Mouse (Mus musculus): ENCODE data around the gene Tmem251. TPM values are rescaled to one million over a fixed set of nuclear protein-coding genes. Genes with fewer than 3 reads are reported as not detected.
A peak's percentile ranks its signal among the peaks of the same experiment; 100 is the strongest.

The Tmem251 gene
- polyA plus RNA-seq, 1 experiment from 2014 or later: 14.0 TPM

- Histone ChIP-seq H3K9ac (ENCODE audit: low read depth, low read length) (no peak overlapping the region), H3K4me2 (no peak overlapping the region), H3K27ac (ENCODE audit: low read depth, low read length) (no peak overlapping the region), H3K27me3 (replicated peaks; ENCODE audit: control insufficient read depth, insufficient read depth, low read length) (no peaks in the 10 kb centered on the region), H3K4me1 (replicated peaks; ENCODE audit: control insufficient read depth, insufficient read depth, low read length) (peaks cover 20% of the 10 kb centered on the region), H3K36me3 (ENCODE audit: control insufficient read depth, insufficient read depth, low read length) (no peaks in the 10 kb centered on the region), H3K9me3 (ENCODE audit: control insufficient read depth, low read length) (no peaks in the 10 kb centered on the region), H3K4me3 (ENCODE audit: low read depth, low read length) (no peak overlapping the region)
- ATAC-seq (replicated peaks; ENCODE audit: low FRiP score) (no peak), DNase-seq (ENCODE audit: low spot score) (no peak)
- WGBS: 85% methylated on average over 10 of the region's 10 CpGs
These were observed 36.6 kb upstream of the Tmem251 start for GRCm38 (mm10) chr12:102706833-102707463.

DNA sequence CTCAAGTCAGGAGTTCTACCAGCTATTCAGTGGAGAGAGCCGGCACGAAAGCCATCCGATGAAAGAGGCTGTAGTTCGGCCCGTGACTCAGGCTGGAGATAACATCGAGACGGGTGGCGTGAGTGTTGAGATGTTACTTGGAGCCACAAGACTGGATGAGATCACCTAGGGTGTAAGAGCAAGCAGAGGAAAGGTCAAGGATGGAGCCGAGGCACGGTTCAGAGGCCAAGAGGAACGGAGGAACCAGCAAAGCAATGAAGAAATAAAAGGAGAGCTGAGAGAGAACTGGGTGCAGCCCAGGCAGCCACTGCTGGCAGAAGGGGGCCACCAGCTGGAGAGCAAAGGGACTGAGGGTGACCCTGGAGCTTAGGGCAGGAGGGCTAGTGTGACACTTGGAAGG, 35.3 kb upstream of the Tmem251 start:
- Histone ChIP-seq H3K4me2 (no peak overlapping the region), H3K27me3 (replicated peaks; ENCODE audit: control insufficient read depth, insufficient read depth, low read length) (no peaks in the 10 kb centered on the region), H3K4me1 (replicated peaks; ENCODE audit: control insufficient read depth, insufficient read depth, low read length) (peaks cover 14% of the 10 kb centered on the region), H3K4me3 (ENCODE audit: low read depth, low read length) (no peak overlapping the region), H3K36me3 (ENCODE audit: control insufficient read depth, insufficient read depth, low read length) (no peaks in the 10 kb centered on the region), H3K9ac (ENCODE audit: low read depth, low read length) (no peak overlapping the region), H3K9me3 (ENCODE audit: control insufficient read depth, low read length) (no peaks in the 10 kb centered on the region), H3K27ac (ENCODE audit: low read depth, low read length) (no peak overlapping the region)
- 75% methylated on average over 11 of the region's 11 CpGs for WGBS
- DNase-seq (ENCODE audit: low spot score) (no peak), ATAC-seq (replicated peaks; ENCODE audit: low FRiP score) (no peak)

- Histone ChIP-seq H3K27me3 (replicated peaks; ENCODE audit: control insufficient read depth, insufficient read depth, low read length) (no peaks in the 10 kb centered on the region), H3K27ac (ENCODE audit: low read depth, low read length) (no peak overlapping the region), H3K9me3 (ENCODE audit: control insufficient read depth, low read length) (no peaks in the 10 kb centered on the region), H3K4me2 (no peak overlapping the region), H3K36me3 (ENCODE audit: control insufficient read depth, insufficient read depth, low read length) (no peaks in the 10 kb centered on the region), H3K9ac (ENCODE audit: low read depth, low read length) (no peak overlapping the region), H3K4me3 (ENCODE audit: low read depth, low read length) (no peak overlapping the region), H3K4me1 (replicated peaks; ENCODE audit: control insufficient read depth, insufficient read depth, low read length) (peaks cover 6% of the 10 kb centered on the region)
- DNase-seq (ENCODE audit: low spot score) (no peak), ATAC-seq (replicated peaks; ENCODE audit: low FRiP score) (no peak)
- 86% methylated on average over 5 of the region's 5 CpGs for WGBS
These were observed 33.7 kb upstream of the Tmem251 start for GRCm38 (mm10) chr12:102709896-102710295.

DNA sequence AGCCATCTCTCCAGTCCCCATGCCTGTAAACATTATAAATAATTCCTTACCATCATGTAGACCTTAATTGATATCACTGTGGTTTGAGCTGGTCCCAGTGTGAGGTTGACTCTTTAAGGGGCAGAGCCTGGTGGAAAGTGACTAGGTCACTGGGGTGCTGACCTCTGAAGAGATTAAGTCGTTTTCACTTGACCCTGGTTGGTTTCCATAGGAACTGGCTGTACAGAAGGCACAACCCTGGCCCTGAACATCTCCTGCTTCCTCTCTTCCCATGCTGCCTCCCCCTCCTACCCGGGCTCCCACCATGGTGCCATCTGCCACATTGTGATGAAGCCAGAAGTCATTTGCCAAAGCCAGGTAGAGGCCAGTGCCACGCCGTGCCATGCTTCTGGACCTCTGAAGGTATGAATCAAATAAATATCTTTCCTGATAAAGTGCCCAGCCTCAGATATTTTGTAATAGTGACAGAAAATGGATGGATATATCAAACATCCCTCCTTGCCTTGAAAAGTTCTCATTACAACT, 32.6 kb upstream of the Tmem251 start:
- Histone ChIP-seq H3K9me3 (ENCODE audit: control insufficient read depth, low read length) (no peaks in the 10 kb centered on the region), H3K27me3 (replicated peaks; ENCODE audit: control insufficient read depth, insufficient read depth, low read length) (no peaks in the 10 kb centered on the region), H3K4me2 (no peak overlapping the region), H3K36me3 (ENCODE audit: control insufficient read depth, insufficient read depth, low read length) (no peaks in the 10 kb centered on the region), H3K4me1 (replicated peaks; ENCODE audit: control insufficient read depth, insufficient read depth, low read length) (no peaks in the 10 kb centered on the region), H3K9ac (ENCODE audit: low read depth, low read length) (no peak overlapping the region), H3K27ac (ENCODE audit: low read depth, low read length) (no peak overlapping the region), H3K4me3 (ENCODE audit: low read depth, low read length) (no peak overlapping the region)
- ATAC-seq (replicated peaks; ENCODE audit: low FRiP score) (no peak), DNase-seq (ENCODE audit: low spot score) (no peak)
- 65% methylated on average over 4 of the region's 4 CpGs for WGBS

- H3K4me2 ChIP-seq: no peak overlapping the region
- 61% methylated on average over 20 of the region's 20 CpGs for WGBS
- H3K9me3 ChIP-seq (ENCODE audit: control insufficient read depth, low read length): no peaks in the 10 kb centered on the region
- ATAC-seq (replicated peaks; ENCODE audit: low FRiP score) (no peak), DNase-seq (ENCODE audit: low spot score) (no peak)
- 0 out of 2 replicates have a peak overlapping the region, but pooled peaks have one; percentile 7 for H3K27ac ChIP-seq (ENCODE audit: low read depth, low read length)
- no peak overlapping the region for H3K9ac ChIP-seq (ENCODE audit: low read depth, low read length)
- no peaks in the 10 kb centered on the region for H3K4me1 ChIP-seq (replicated peaks; ENCODE audit: control insufficient read depth, insufficient read depth, low read length)
- H3K4me3 ChIP-seq (ENCODE audit: low read depth, low read length): no peak overlapping the region
- H3K36me3 ChIP-seq (ENCODE audit: control insufficient read depth, insufficient read depth, low read length): no peaks in the 10 kb centered on the region
- H3K27me3 ChIP-seq (replicated peaks; ENCODE audit: control insufficient read depth, insufficient read depth, low read length): no peaks in the 10 kb centered on the region
These were observed 30.3 kb upstream of the Tmem251 start for GRCm38 (mm10) chr12:102713153-102713865.

DNA sequence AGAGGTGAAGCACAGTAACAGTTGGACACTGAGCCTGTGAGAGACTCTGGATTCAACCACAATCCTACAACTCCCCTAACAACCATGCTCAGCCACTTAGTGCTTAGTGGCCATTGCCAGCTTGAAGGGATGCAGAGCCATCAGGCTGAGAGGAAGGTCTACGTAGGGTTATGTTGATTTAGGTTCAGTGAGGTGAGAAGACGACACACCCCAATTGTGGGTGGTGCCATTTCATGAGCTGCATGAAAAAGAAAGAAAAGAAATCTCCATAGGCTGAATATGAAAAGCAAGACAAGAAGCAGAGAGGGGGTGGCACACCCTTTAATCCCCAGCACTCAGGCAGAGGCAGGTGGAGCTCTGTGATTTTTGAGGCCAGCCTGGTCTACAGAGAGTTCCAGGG, 29.4 kb upstream of the Tmem251 start:
- Histone ChIP-seq H3K9ac (ENCODE audit: low read depth, low read length) (no peak overlapping the region), H3K4me1 (replicated peaks; ENCODE audit: control insufficient read depth, insufficient read depth, low read length) (no peaks in the 10 kb centered on the region), H3K4me2 (no peak overlapping the region), H3K4me3 (ENCODE audit: low read depth, low read length) (no peak overlapping the region), H3K27me3 (replicated peaks; ENCODE audit: control insufficient read depth, insufficient read depth, low read length) (no peaks in the 10 kb centered on the region), H3K9me3 (ENCODE audit: control insufficient read depth, low read length) (no peaks in the 10 kb centered on the region), H3K36me3 (ENCODE audit: control insufficient read depth, insufficient read depth, low read length) (no peaks in the 10 kb centered on the region), H3K27ac (ENCODE audit: low read depth, low read length) (no peak overlapping the region)
- DNase-seq (ENCODE audit: low spot score) (no peak), ATAC-seq (replicated peaks; ENCODE audit: low FRiP score) (no peak)
- WGBS: 76% methylated on average over 2 of the region's 2 CpGs

DNA sequence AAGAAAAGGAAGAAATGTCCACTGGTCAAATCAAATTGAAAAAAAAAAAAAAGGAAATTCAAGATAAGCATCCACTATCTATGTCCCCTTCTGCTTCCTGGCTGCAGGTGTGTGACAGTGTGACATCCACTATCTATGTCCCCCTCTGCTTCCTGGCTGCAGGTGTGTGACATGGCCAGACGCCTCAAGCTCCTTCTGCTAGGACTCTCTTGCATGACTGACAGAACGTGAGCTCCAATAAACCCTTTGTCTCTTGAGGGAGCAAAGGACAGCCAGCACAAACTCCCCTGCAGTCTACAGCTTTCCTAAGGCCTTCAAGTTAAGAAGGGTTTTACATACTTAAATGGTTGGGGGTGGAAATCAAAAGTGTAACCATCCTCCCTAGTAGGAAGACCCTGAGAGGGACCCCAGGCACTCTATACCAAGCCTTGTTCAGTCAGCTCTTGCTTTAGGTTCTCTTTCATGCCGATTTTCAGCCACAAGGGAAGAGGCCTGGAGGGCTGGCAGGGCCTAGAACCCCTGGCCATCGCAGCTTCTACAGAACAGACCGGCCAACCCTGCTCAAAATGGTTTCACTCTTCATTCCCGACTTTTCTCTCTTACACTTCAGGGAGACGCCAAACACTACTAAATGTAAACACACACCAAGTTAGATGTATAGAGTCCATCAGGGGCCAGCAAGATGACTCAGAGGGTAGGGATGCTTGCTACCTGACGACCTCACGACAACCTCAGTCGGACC, 28.7 kb upstream of the Tmem251 start:
- no peaks in the 10 kb centered on the region for H3K4me1 ChIP-seq (replicated peaks; ENCODE audit: control insufficient read depth, insufficient read depth, low read length)
- no peaks in the 10 kb centered on the region for H3K36me3 ChIP-seq (ENCODE audit: control insufficient read depth, insufficient read depth, low read length)
- no peak overlapping the region for H3K27ac ChIP-seq (ENCODE audit: low read depth, low read length)
- no peak for DNase-seq (ENCODE audit: low spot score)
- no peak overlapping the region for H3K4me2 ChIP-seq
- H3K27me3 ChIP-seq (replicated peaks; ENCODE audit: control insufficient read depth, insufficient read depth, low read length): no peaks in the 10 kb centered on the region
- 80% methylated on average over 10 of the region's 10 CpGs for WGBS
- no peak overlapping the region for H3K4me3 ChIP-seq (ENCODE audit: low read depth, low read length)
- ATAC-seq (replicated peaks; ENCODE audit: low FRiP score): no peak
- no peaks in the 10 kb centered on the region for H3K9me3 ChIP-seq (ENCODE audit: control insufficient read depth, low read length)
- no peak overlapping the region for H3K9ac ChIP-seq (ENCODE audit: low read depth, low read length)

GRCm38 (mm10) chr12:102719552-102720315, 23.8 kb upstream of the Tmem251 start:
- DNase-seq (ENCODE audit: low spot score) (no peak), ATAC-seq (replicated peaks; ENCODE audit: low FRiP score) (peak; percentile 69; the same call in 1 of the 2 replicates)
- WGBS: 34% methylated on average over 13 of the region's 13 CpGs
- H3K27ac ChIP-seq (ENCODE audit: low read depth, low read length): no peak overlapping the region
- no peaks in the 10 kb centered on the region for H3K4me1 ChIP-seq (replicated peaks; ENCODE audit: control insufficient read depth, insufficient read depth, low read length)
- no peaks in the 10 kb centered on the region for H3K36me3 ChIP-seq (ENCODE audit: control insufficient read depth, insufficient read depth, low read length)
- no peak overlapping the region for H3K9ac ChIP-seq (ENCODE audit: low read depth, low read length)
- no peaks in the 10 kb centered on the region for H3K9me3 ChIP-seq (ENCODE audit: control insufficient read depth, low read length)
- H3K27me3 ChIP-seq (replicated peaks; ENCODE audit: control insufficient read depth, insufficient read depth, low read length): no peaks in the 10 kb centered on the region
- H3K4me3 ChIP-seq (ENCODE audit: low read depth, low read length): no peak overlapping the region
- H3K4me2 ChIP-seq: no peak overlapping the region

Data from liver, embryonic 11.5 days (tissue).